In genomic region chr4:55730266-55730665, GRCm38 (mm10) we compare ENCODE assay signal across 19 mouse cellular contexts.
A peak's percentile ranks its signal among the peaks of the same experiment; 100 is the strongest.
DNase-seq lines count a peak whose midpoint lies in the region; ATAC-seq lines count a peak whose summit lies in the region.
"Had no signal": no experiment of that assay in that cellular context is flagged by ENCODE, and none has a peak within 500 bp of the region (broad histone marks: within the 10 kb centered on the region; RNA-seq: fewer than 3 reads in every experiment).

No protein-coding gene starts in this region.

- ATAC-seq in cerebellum, adult (ENCODE audit: insufficient number of reproducible peaks, low FRiP score, low TSS enrichment): no peak
- ATAC-seq: forebrain, embryonic 15.5 days; liver, postnatal 0 days had no signal

- H3K9me3 ChIP-seq in megakaryocyte, embryonic 14.5 days: peaks cover 17% of the 10 kb centered on the region; the same call in 1 of the 2 replicates
- H3K9me3 ChIP-seq: forebrain, embryonic 15.5 days; hindbrain, embryonic 13.5 days; midbrain, embryonic 12.5 days had no signal

- H3K27me3 ChIP-seq in megakaryocyte, embryonic 14.5 days (replicated peaks): no peaks in the 10 kb centered on the region
- H3K27me3 ChIP-seq: forebrain, embryonic 15.5 days; midbrain, embryonic 12.5 days had no signal

- no peaks in the 10 kb centered on the region for H3K4me1 ChIP-seq in megakaryocyte, embryonic 14.5 days
- H3K4me1 ChIP-seq: hindbrain, embryonic 13.5 days had no signal

- peak overlapping the region; percentile 1 for H3K4me3 ChIP-seq in megakaryocyte, embryonic 14.5 days (replicated peaks)
- H3K4me3 ChIP-seq: forebrain, embryonic 15.5 days; hindbrain, embryonic 13.5 days; midbrain, embryonic 12.5 days had no signal

- peak; percentile 15 for DNase-seq in layer of hippocampus, adult 11-12 months (ENCODE audit: low spot score)
- DNase-seq in layer of hippocampus, postnatal 25 days (ENCODE audit: extremely low spot score in 1 of 2, low spot score in 1 of 2): no peak
- DNase-seq in 3T3-L1 (ENCODE audit: low read depth, low spot score) (peak; percentile 90), NIH3T3 (ENCODE audit: low read depth) (peak; percentile 71)
- DNase-seq in c-Kit-positive CD71-positive TER-119-positive erythroid progenitor cells, embryonic 14.5 days (ENCODE audit: low spot score): no peak
- DNase-seq: adrenal gland, adult 8-10 months; cerebellum, postnatal 10 days; heart, postnatal 10 days; kidney, adult 9 months; kidney, postnatal 4 days; liver; liver, postnatal 0 days; thymus, postnatal 14 days had no signal

- H3K36me3 ChIP-seq in megakaryocyte, embryonic 14.5 days (replicated peaks; ENCODE audit: low read length): no peaks in the 10 kb centered on the region
- H3K36me3 ChIP-seq: forebrain, embryonic 15.5 days; G1E; hindbrain, embryonic 13.5 days; midbrain, embryonic 12.5 days had no signal

Comparison
In these comparisons a context has a peak if more than half of its experiments do, and no peak if none do; other contexts are left out.
1. DNase-seq: peak in layer of hippocampus, adult 11-12 months (single experiment), 3T3-L1 (single experiment) and NIH3T3 (single experiment); none in layer of hippocampus, postnatal 25 days (0 of 2) and c-Kit-positive CD71-positive TER-119-positive erythroid progenitor cells, embryonic 14.5 days (single experiment).